Mouse (Mus musculus) adrenal gland, postnatal 36 days (tissue): Measurements from ENCODE around the gene Gm49673. TPM values are rescaled to one million over a fixed set of nuclear protein-coding genes. Genes with fewer than 3 reads are reported as not detected.
A peak's percentile ranks its signal among the peaks of the same experiment; 100 is the strongest.
"Not testable (repeated sequence)": the region's sequence is repeated elsewhere in the genome, so short reads cannot be mapped to it uniquely, and the experiment has no call there.

Source experiments
- DNase-seq, 2 experiments: peaks; one replicate each; pipeline ENCODE4 v3.0.0; 2021; ENCODE audit warnings: mixed read lengths in 1 of 2
- total RNA-seq, 2 experiments: library from RNA; stranded (reverse); gene quantifications; 2 replicates each; pipeline ENCODE4 v1.2.3; 2021

Gm49673 gene
- total RNA-seq, 2 experiments from 2014 or later: 0.30 TPM; not detected in 1

DNA sequence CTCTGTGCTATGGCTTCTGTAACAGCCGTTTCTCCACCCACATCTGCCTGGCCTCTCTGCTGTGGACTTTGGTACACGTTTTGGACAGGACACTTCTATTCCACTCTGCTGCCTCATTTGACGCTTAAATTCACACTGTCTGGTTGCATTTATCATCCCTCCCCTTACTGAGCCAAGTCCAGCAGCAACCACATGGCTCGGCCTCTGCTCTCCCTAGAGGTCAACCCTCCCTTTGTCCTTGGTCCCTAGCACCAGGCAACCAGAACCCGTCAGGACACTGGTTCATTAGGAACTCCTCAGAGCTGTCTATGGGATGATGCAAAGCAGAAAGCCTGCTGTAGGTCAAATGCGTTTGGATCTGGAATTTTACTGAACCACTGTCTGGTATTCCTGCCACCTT, 16.7 kb downstream of the Gm49673 start:
- DNase-seq: not testable (repeated sequence)

DNA sequence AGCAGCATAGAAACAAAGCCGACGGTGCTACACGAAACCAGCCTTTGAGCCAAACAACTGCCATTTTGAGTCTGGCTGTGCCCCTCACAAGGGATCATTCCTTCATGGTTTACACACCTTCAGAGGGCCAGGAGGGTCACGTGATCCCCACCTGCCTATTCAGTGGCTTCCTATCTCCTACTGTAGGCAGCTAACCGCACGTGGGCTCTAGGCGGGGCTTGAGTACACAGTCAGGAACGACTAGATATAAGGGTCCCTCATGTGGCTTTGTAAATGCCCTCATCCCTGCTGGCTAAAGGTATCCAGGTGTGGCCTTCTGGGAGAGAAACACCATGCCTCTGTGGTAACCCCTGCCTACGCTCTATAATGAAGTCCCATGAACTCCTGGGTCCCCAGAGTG, 18.0 kb downstream of the Gm49673 start:
- DNase-seq: not testable (repeated sequence)

DNA sequence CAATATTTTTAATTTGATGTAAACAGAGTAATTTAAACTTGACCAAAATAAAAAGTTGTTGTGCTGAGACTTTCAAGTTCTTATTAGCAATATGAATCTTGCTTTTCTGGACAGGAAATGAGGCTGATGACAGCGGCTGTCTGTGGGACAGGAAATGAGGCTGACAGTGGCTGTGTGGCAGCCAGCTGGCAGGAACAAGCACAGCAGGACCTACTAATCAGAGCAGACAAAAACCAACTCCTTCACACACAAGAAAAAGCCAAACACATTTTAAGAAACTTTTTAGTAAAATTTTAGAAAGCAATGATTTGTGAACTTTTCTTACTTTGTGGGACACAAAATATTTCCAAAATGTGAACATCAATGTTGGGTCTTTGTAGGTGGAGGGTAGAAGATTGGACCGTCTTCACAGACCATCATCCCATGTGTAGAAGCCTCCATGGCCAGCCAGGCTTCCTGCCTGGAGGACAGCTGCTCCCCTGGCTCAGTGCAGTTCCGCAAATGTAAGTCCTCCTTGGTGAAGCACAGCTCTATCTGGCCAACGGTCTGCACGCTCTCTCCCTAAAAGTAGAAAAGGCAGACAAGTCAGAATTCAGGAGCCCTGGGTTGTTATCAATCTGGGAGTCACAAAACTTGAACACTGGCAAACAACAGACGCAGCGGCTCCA, 19.1 kb downstream of the Gm49673 start:
- not testable (repeated sequence) for DNase-seq

DNA sequence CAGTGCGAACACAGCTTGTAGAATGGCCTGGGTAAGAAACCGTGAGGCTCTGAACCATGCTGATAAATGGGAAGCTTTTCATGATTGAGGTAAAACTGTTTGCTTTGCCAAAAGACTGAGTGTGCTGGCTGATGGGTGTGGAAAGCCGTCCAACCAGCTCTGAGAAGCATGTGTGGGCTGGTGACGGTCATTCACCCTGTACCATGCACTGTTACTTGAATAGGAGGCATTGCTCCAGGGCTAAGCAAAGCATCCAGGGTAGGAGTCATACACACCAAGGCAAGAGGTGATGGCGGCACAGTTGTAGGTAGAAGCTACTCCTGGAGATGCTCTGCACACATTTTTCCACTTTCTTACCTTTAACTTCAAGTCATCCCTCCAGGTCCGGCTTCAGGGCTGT, 23.0 kb downstream of the Gm49673 start:
- not testable (repeated sequence) for DNase-seq

DNA sequence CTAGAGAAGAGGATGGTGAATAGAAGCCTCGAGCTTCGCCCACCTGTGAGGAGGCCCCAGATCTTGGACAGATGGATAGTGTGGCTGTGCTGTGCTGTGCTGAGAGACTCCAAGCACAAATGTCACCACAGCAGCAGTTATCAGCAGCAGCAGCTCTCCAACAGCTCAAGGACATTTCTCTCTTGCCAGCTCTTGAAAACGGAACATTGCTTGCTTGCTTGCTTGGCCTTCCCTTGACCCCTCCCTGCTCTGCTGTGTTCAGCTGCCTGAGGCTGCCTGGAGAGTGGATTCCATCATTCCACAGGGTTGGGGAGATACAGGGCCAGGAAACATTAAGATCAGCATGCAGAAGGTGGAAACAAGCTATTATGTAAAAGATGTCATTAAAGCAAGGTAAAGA, 24.6 kb downstream of the Gm49673 start:
- not testable (repeated sequence) for DNase-seq

DNA sequence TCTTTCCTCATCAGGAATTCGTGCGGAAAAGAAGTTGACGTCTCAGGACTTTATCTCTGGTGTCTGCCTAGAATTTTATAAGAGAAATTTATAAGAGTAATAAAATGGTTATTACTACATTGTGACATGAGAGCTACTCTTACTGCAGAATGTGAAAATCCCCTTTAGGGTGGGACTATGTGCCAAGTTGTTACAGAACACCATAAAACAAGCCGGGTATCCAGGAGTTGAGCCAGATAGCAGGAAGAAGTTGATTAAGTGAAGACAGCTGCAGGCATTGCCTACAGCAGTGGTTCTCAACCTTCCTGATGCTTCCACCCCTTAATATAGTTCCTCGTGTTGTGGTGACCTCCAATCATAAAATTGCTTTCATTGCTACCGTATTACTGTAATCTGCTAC, 30.7 kb downstream of the Gm49673 start:
- DNase-seq: not testable (repeated sequence)

DNA sequence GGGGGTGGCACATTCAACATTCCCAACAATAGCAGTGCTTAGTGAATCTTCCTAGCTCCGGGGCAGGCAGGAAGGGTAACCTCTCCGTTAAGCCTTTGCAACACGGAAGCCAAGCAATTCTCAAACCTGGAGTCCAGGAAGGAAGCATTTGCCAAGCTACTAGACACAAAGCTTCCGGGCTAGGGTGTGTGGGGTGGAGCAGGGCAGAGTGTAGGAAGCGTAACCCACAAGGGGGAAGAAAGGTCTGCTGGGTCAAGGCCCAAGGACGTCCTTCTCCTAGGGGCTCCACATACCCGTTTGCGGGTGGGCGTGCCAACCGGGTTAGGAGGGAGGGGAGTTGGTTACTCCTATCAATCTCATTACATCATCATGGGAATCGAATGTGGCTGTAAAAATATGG, 31.2 kb downstream of the Gm49673 start:
- peak; percentile 20 to 32 for DNase-seq

DNA sequence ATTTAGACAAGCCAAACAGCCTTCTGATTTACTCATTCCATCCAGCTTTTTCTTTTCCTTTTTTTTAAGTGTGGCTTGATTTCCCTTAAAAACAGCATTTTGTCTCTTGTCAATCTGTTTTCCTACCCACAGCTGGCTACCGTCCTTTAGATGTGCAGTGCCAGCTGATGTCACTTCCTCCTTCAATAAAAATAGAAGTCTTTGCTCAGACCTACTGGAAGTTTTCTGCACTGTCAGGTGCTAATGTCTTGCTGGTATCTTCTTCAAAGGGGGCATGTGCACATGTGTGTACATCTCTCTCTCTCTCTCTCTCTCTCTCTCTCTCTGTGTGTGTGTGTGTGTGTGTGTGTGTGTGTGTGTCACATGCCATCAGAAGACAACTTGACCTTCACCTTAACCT, 35.4 kb downstream of the Gm49673 start:
- DNase-seq: not testable (repeated sequence)

DNA sequence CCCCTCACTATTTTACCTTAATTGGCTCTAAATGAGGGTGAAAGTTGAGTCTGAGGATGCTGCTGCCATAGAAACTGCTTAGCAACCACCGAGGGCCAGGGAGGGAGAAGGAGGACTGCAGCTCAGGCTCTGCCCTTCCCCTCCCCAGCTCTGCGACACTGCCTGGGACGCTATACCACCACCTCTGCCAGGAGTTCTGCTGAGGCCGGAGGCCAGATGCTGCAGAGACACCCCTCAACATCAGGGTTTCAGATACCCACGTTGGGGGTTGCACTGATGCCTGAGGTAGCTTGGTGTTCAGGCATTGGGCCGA, 46.3 kb downstream of the Gm49673 start:
- not testable (repeated sequence) for DNase-seq

DNA sequence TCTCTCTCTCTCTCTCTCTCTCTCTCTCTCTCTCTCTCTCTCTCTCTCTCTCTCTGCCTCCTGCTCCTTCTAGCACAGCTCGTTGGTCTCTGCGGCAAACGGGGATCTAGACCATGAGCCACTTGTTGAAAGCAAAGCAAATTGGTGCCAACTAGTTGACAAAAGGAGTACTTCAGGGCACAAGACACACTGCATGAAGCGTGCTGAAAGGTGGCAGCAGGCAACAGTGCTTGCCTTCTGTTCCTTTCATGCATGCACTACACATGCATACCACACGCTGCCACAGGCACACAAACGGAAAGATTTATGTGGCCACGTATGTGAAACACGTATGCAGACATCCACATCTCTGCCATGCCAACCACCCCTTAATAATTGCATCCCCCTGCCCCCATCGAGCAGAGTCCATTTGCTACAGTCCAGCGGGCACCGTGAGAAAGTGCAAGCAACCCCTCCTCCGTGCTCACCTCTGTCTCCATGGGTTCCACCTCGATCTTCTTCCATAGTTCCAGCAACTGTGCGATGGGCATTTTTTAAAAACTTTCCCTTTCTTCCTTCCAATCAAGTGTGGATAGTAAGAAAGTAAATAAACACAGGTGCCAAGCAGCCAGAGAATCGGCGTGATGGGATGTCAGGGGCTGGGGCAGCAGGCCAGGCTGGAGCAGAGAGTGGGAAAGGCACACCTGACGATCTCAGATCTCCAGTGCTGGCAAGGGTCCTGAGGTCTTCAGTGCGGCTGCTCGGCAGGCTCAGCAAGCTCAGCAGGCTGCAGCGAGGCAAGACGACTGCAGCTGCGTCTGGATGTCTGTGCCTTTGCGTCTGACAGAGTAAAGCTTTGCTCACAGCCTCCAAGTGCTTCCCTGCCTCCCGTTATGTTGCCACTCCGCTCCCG, 46.9 kb downstream of the Gm49673 start:
- DNase-seq: not testable (repeated sequence)

DNA sequence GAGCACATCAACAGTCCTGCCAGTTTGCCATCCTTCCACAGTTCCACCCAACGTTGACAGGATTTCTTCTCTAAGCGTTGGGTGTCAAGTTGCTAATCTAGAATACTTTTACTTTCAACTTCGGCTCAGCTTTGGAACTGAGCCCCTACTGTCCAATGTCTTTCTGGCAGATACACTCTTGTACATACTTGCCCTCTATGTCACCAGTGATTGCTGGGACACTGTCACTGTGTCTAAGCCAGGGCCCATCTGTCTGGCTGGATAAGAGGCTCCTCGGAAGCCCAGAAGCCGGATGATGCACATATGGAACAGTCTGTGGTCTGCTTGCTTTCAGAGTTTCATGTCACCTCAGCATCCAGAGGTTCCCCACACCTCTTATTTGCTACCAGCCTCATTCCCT, 51.4 kb downstream of the Gm49673 start:
- DNase-seq: not testable (repeated sequence)

DNA sequence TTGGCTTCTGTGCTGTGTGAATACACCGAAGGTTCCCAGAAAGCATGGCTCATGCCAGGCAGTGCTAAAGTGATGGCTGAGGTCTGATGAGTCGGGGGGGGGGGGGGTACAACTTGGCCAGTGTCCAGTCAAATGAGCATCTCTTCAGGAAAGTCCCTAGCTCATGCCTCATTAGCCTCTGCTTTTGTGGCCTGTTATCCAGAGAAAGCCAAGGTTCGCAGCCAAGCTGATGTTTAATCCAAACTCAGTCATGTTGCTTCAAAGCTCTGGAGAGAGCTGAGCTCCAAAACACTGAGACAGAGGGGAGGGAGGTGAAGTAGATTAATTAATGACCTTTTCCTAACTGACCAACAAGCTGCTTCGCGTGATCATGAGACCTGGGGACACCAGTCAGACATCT, 51.9 kb downstream of the Gm49673 start:
- DNase-seq: not testable (repeated sequence)

DNA sequence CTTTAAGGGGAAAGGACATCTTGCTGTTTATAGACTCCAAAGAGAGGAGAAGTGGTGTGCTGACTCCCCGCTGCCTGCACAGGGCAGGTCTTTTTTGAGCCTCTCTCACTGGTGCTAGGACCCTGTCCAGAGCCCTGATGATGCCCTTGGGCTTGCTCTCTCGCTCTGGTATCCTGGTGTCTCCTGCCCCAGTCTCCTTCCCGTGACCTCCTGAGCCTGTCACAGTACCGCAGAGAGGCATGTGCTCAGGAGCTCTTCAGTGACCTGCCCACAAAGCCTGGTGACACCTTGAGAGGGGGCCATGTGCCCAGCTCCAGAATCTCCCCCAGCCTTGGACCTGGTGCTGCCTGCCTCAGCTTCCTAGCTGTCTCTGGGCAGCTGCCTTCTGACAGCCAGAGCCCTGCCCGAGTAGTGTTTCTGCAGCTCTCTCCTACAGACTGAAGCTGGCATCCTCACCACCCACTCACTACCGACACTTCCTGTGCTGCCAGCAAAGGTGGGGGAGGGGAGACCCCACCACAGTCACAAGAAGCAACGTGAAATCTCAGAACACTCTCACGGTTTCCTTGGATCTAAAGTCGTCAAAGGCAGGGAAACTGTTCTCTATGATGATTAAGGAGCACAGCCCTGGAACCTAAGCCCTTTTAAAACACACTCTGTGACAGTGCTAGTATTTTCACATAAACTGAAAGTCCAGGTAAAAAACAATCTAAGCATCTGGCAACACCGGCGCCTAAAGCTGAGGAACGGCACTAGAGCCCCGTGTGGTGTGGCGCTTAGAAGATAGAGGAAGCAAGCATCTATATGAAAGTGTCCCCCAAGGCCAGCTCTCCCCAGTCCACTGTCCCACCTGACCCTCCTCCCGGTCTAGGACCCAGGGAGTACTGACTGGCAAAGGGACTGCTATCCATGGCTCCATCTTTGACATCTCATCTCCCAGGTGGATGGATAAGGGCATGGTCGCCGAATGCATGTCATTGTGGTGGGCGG, 54.8 kb downstream of the Gm49673 start:
- DNase-seq: not testable (repeated sequence)

DNA sequence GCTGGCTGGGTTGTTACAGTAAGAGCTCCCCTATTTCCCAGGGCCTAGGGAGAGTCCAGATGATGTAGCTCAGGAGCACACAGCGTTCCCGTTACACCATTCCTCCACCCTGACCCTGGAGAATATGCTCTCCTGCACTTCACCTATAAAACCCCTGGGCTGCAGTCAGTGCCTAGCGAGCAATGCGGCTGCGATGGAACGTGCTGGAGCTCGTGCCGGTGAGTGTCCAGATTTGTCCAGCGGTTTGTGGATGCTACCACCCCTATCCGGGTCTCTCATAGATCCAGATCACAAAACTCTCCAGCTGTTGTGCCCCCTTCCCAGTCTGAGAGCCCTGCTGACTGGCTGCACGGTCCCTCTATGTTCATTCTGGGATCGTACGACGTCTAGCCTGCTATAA, 56.3 kb downstream of the Gm49673 start:
- not testable (repeated sequence) for DNase-seq

DNA sequence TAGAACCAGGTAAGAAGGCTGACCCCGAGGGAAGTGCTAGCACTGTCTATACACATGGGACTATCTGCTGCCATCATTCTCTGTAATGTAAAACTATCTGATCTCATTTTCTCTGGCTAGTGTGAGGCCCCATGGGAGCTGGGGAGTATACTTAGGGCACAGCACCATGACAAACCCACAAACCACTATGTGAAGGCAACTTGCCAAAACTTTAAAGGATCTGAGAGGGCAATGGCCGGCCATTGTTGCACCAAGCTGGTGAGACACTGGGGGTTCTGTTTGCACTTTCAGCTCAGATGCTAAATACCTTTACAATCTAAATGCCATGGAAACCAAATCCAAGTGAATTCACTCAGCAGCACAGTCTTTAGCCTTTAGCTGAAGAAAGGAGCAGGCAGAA, 77.7 kb downstream of the Gm49673 start:
- not testable (repeated sequence) for DNase-seq

DNA sequence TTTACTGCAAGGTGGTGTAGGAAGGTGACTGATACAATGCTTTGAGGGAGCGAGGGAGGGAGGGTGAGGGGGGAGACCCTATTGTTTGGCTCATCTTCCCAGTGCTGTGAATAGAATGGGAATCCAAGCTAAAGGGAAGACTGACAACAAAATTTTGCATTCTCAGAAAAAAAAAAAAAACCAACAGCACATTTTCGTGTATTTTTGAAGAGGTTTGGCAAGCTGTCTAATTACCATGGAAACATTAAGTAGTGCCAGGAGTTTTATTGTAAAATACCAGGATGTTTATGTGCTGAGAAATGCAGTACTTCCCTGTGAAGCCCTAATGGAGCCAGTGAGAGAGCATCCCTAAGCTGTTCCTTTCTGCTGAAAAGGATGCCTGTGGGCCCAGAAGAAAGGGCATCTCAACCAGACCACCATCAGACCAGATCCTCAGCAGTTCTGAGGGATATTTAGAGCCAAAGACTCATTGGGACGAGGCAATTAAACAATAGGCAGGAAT, 90.9 kb downstream of the Gm49673 start:
- not testable (repeated sequence) for DNase-seq

DNA sequence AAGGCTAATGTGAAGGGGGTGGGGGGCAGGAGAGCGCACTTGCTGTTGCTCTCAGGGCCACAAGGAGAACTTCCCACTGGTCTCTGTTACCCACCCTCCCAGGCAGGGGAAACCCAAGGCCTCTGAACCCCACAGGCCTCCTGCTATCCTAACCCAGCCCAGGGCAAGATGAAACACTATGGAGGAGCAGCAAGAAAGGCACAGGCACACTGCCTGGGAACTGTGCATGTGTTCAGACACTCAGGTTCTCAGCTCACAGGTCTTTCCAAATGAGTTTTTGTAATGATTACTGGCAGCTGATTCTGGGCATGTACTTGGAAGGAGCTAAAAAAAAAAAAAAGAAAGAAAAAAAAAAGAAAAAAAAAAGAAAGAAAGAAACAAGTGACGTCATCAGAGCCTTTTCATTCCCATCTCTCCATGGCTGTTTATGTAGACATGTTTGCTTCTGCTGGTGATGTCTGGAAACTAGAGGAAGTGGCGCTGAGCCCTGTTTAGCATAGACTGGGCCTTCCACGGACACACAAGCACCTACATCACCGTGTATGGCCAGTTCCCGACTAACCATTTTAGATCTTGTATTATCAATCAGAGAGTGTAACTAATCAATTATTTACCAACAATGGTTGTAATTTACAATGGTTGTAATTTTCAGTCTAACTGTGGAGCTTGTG, 91.5 kb downstream of the Gm49673 start:
- not testable (repeated sequence) for DNase-seq

DNA sequence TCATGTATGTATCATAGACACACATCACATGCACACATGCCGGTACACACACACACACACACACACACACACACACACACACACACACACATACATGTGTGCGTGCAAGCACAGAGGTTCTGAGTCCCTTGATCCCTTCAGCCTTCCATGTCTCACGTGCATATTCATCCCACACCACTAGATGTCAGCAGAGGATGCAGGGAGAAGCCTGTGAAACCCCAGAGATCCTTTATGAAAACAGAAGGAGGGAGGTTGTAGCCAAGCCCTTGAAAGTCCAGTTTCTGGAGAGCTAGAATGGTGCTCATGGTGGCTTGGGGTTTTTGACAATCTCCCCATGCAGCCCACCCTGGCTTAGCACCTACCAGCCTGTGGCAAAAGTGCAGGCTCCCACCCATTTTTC, 96.3 kb downstream of the Gm49673 start:
- DNase-seq: peak; percentile 77 to 78

DNA sequence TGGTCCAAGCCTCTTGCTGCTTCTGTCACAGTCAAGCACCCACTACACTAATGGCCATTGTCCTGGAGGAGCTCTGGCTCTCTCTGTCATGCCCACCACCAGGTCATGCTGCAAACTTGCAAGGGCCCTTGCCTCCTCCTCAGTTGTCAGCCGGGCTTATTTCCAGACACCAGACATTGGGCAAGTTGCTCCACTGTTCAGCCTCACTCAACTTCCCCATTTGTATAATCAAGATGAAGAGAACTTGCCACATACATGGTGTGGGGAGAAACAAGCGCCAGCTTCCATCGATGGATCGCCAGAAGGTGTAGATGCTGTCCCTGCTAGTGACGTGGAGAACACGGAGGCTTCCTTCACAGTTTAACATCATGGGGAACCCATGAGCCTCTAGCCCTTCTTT, 97.4 kb downstream of the Gm49673 start:
- DNase-seq: not testable (repeated sequence)

DNA sequence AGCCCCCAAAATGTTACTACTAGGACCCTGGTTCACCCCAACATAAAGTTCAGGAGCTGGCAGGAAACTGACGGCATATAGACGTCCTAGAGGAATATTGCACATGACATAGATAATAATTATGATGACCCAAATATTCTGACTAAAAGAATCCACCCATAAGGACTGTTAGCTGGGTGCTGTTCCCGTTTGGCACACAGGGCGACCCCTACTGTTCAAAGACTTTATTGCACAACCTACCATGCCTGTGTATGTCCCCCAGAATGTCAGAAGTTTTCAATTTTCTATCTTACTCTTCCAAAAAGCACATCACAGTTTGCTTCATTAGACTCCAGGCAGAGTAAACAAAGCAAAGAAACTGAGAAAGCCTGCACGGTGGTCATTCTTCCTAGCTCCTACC, 101.4 kb downstream of the Gm49673 start:
- DNase-seq: peak; percentile 48 to 77

DNA sequence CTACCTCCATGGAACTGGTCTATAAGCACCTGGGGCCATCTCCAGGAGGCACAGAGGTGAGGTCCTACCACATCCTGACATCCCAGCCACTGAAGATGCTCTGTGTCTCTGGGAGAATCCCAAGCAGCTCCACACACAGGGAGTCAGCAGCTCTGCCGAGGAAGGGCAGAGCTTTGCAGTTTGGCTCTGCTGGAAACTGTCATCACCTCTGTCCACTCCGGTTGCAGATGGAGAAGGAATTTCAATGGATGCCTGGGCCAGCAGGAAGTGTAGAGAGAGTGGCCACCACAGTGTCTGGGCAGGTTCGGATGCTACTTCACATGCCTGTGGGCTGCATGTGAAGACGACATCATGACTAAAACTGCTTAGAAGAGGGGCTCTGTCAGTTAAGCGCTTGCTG, 106.4 kb downstream of the Gm49673 start:
- DNase-seq: not testable (repeated sequence)
